Mouse (Mus musculus) adrenal gland (tissue): ENCODE results near the gene Rbpj.

ENCODE experiments used
- intact Hi-C: fragments of 180-260 bp; cut with DNase I; formaldehyde crosslinking; loops from one replicate; pipeline ENCODE4 v1.15.1; 2025
- long read RNA-seq, 2 experiments: library from polyadenylated mRNA; unstranded; transcript quantifications; one replicate each; pipeline ENCODE4 v2.0.0; 2020; ENCODE audit warnings: borderline replicate concordance in 1 of 2; ENCODE audit not compliant: insufficient replicate concordance in 1 of 2

The Rbpj gene
- long read RNA-seq, experiment 1, partial matches to known transcripts, result 1 of 3 reads
- long read RNA-seq, experiment 1, other reads (novel, unspliced or antisense), result 2 of 3 reads
- long read RNA-seq, experiment 2, full-length matches to known transcripts, result 1 of 5 reads
- long read RNA-seq, experiment 2, partial matches to known transcripts, result 4 of 5 reads
- long read RNA-seq, experiment 2, other reads (novel, unspliced or antisense), result 0 of 5 reads

- intact Hi-C loops, result no loop called here
These were observed at the start of gene Rbpj for GRCm38 (mm10) chr5:53465883-53466282. Rbpj (plus strand) TSS chr5:53466152.

GRCm38 (mm10) chr5:53420777-53421176 lies 45.2 kb upstream of the Rbpj start:
- intact Hi-C loops, result no loop called here

GRCm38 (mm10) chr5:53421291-53421690 lies 44.7 kb upstream of the Rbpj start:
- intact Hi-C loops, result no loop called here

GRCm38 (mm10) chr5:53427411-53427810 lies 38.5 kb upstream of the Rbpj start:
- intact Hi-C loops, result no loop called here

GRCm38 (mm10) chr5:53429683-53430477 lies 36.1 kb upstream of the Rbpj start:
- intact Hi-C loops, result no loop called here

GRCm38 (mm10) chr5:53432451-53432850 lies 33.5 kb upstream of the Rbpj start:
- intact Hi-C loops, result no loop called here

- intact Hi-C loops, result no loop called here
These were observed 28.9 kb upstream of the Rbpj start for GRCm38 (mm10) chr5:53436905-53437632.

GRCm38 (mm10) chr5:53437767-53438166 lies 28.2 kb upstream of the Rbpj start:
- intact Hi-C loops, result no loop called here

- intact Hi-C loops, result no loop called here
These were observed 27.7 kb upstream of the Rbpj start for GRCm38 (mm10) chr5:53438268-53438667.

GRCm38 (mm10) chr5:53439655-53440054 lies 26.3 kb upstream of the Rbpj start:
- intact Hi-C loops, result no loop called here

- intact Hi-C loops, result no loop called here
These were observed 21.9 kb upstream of the Rbpj start for GRCm38 (mm10) chr5:53444030-53444429.

- intact Hi-C loops, result no loop called here
These were observed 15.0 kb upstream of the Rbpj start for GRCm38 (mm10) chr5:53450945-53451344.

GRCm38 (mm10) chr5:53451829-53452228 lies 14.1 kb upstream of the Rbpj start:
- intact Hi-C loops, result no loop called here

GRCm38 (mm10) chr5:53452920-53453319 lies 13.0 kb upstream of the Rbpj start:
- intact Hi-C loops, result no loop called here

GRCm38 (mm10) chr5:53454706-53455105 lies 11.2 kb upstream of the Rbpj start:
- intact Hi-C loops, result no loop called here

GRCm38 (mm10) chr5:53455459-53455858 lies 10.5 kb upstream of the Rbpj start:
- intact Hi-C loops, result no loop called here

GRCm38 (mm10) chr5:53460196-53460595 lies 5.8 kb upstream of the Rbpj start:
- intact Hi-C loops, result no loop called here

- intact Hi-C loops, result no loop called here
These were observed 2.6 kb upstream of the Rbpj start for GRCm38 (mm10) chr5:53463098-53464018.

GRCm38 (mm10) chr5:53466422-53467333 lies 726 bp downstream of the Rbpj start:
- intact Hi-C loops, result no loop called here

GRCm38 (mm10) chr5:53467602-53468001 lies 1.6 kb downstream of the Rbpj start:
- intact Hi-C loops, result no loop called here
